In genomic region chr5:52528545-52528944, GRCm38 (mm10) we compare ENCODE assay signal across 15 mouse cellular contexts. TPM values are rescaled to one million over a fixed set of nuclear protein-coding genes. Genes with fewer than 3 reads are reported as not detected.
DNase-seq lines count a peak whose midpoint lies in the region; ATAC-seq lines count a peak whose summit lies in the region.
"Had no signal": no experiment of that assay in that cellular context is flagged by ENCODE, and none has a peak within 500 bp of the region (broad histone marks: within the 10 kb centered on the region; RNA-seq: fewer than 3 reads in every experiment).

No protein-coding gene starts in this region.

- DNase-seq in kidney, adult 11 months: no peak
- DNase-seq in cerebellum, adult 11 months: peak; percentile 73
- DNase-seq in cerebellum, postnatal 14 days: peak; percentile 77 to 82
- DNase-seq in right cerebral cortex, adult 2 months (ENCODE audit: low spot score in 2 of 2): peak; percentile 32 to 36
- DNase-seq in spleen, adult 18-20 months: no peak
- DNase-seq in T-cell, adult 2 months (ENCODE audit: low spot score): no peak
- DNase-seq: gastrocnemius, adult 2 months; kidney, adult 18-20 months; kidney, postnatal 4 days; lung, adult 18-20 months had no signal

- H3K27ac ChIP-seq in kidney, embryonic 15.5 days: no peak overlapping the region
- H3K27ac ChIP-seq: gastrocnemius, adult 2 months; hindbrain, embryonic 12.5 days; limb, embryonic 10.5 days had no signal

- H3K4me1 ChIP-seq in kidney, embryonic 15.5 days: 0 out of 2 replicates have a peak, but pooled peaks cover 3% of the 10 kb centered on the region
- H3K4me1 ChIP-seq: hindbrain, embryonic 12.5 days had no signal

- no peak overlapping the region for H3K9ac ChIP-seq in kidney, embryonic 15.5 days
- H3K9ac ChIP-seq: heart, embryonic 12.5 days; hindbrain, embryonic 12.5 days had no signal

- H3K4me2 ChIP-seq in kidney, embryonic 15.5 days: no peak overlapping the region
- H3K4me2 ChIP-seq: heart, embryonic 12.5 days; hindbrain, embryonic 12.5 days had no signal

- ATAC-seq in kidney, embryonic 15.5 days (replicated peaks; ENCODE audit: low FRiP score): 0 out of 2 replicates have a peak, but pooled peaks have one; percentile 24
- ATAC-seq: activated CD4-positive, CD25-positive, alpha-beta regulatory T cell, adult 4 months had no signal

- WGBS in kidney, embryonic 15.5 days: 20% methylated on average over 7 of the region's 7 CpGs

- H3K9me3 ChIP-seq in kidney, embryonic 15.5 days (replicated peaks): no peaks in the 10 kb centered on the region
- H3K9me3 ChIP-seq: heart, embryonic 12.5 days; hindbrain, embryonic 12.5 days; limb, embryonic 10.5 days had no signal

- no peaks in the 10 kb centered on the region for H3K27me3 ChIP-seq in kidney, embryonic 15.5 days
- H3K27me3 ChIP-seq: heart, embryonic 12.5 days; hindbrain, embryonic 12.5 days had no signal

- H3K36me3 ChIP-seq in kidney, embryonic 15.5 days: no peaks in the 10 kb centered on the region
- H3K36me3 ChIP-seq: heart, embryonic 12.5 days; hindbrain, embryonic 12.5 days; limb, embryonic 10.5 days had no signal

- no peak overlapping the region for H3K4me3 ChIP-seq in kidney, embryonic 15.5 days (replicated peaks)
- H3K4me3 ChIP-seq: gastrocnemius, adult 2 months; heart, embryonic 12.5 days; hindbrain, embryonic 12.5 days; limb, embryonic 10.5 days had no signal

RNA-seq across cellular contexts. Expression of gene Lgi2, which starts 37.7 kb away (rescaled TPM):
- polyA plus RNA-seq in kidney, embryonic 15.5 days (2015; fragmentation: Nextera tagmentation; extraction: Ambion mirVana): 3.5 and 4.6 TPM in 2 replicates
- polyA plus RNA-seq: activated CD4-positive, CD25-positive, alpha-beta regulatory T cell, adult 4 months had no signal

RNA-seq across cellular contexts. Expression of gene Ccdc149, which starts 57.2 kb away (rescaled TPM):
- 3.0 and 3.4 TPM in 2 replicates for polyA plus RNA-seq in kidney, embryonic 15.5 days (2015; fragmentation: Nextera tagmentation; extraction: Ambion mirVana)
- polyA plus RNA-seq: activated CD4-positive, CD25-positive, alpha-beta regulatory T cell, adult 4 months had no signal

Comparison
In these comparisons a context has a peak if more than half of its experiments do, and no peak if none do; other contexts are left out.
1. DNase-seq: peak in cerebellum, adult 11 months (single experiment), cerebellum, postnatal 14 days (2 of 2) and right cerebral cortex, adult 2 months (2 of 2); none in kidney, adult 11 months (single experiment), spleen, adult 18-20 months (0 of 2) and T-cell, adult 2 months (single experiment).